22 mouse cellular contexts compared by ENCODE assay signal in genomic region chr5:146442767-146443166, GRCm38 (mm10). TPM values are rescaled to one million over a fixed set of nuclear protein-coding genes. Genes with fewer than 3 reads are reported as not detected.
A peak's percentile ranks its signal among the peaks of the same experiment; 100 is the strongest.
DNase-seq lines count a peak whose midpoint lies in the region; ATAC-seq lines count a peak whose summit lies in the region.
"Had no signal": no experiment of that assay in that cellular context is flagged by ENCODE, and none has a peak within 500 bp of the region (broad histone marks: within the 10 kb centered on the region; RNA-seq: fewer than 3 reads in every experiment).

No protein-coding gene starts in this region.

- no peaks in the 10 kb centered on the region; the same call in 1 of the 2 replicates for H3K36me3 ChIP-seq in liver, embryonic 11.5 days (ENCODE audit: control insufficient read depth, insufficient read depth, low read length)
- no peaks in the 10 kb centered on the region for H3K36me3 ChIP-seq in liver, embryonic 12.5 days
- H3K36me3 ChIP-seq in neural tube, embryonic 13.5 days, result peaks cover 34% of the 10 kb centered on the region
- H3K36me3 ChIP-seq in neural tube, embryonic 15.5 days, result peaks cover 33% of the 10 kb centered on the region
- H3K36me3 ChIP-seq: G1E; heart, embryonic 10.5 days had no signal

- no peak overlapping the region for H3K27ac ChIP-seq in liver, embryonic 11.5 days (ENCODE audit: low read depth, low read length)
- H3K27ac ChIP-seq in liver, embryonic 12.5 days, result no peak overlapping the region
- H3K27ac ChIP-seq in neural tube, embryonic 13.5 days (replicated peaks), result no peak overlapping the region
- H3K27ac ChIP-seq in neural tube, embryonic 15.5 days (replicated peaks), result no peak overlapping the region
- H3K27ac ChIP-seq: embryonic facial prominence, embryonic 10.5 days; forebrain, embryonic 13.5 days; heart, embryonic 10.5 days; hindbrain, embryonic 15.5 days had no signal

- H3K9ac ChIP-seq in liver, embryonic 11.5 days (ENCODE audit: low read depth, low read length), result no peak overlapping the region
- no peak overlapping the region for H3K9ac ChIP-seq in liver, embryonic 12.5 days
- no peak overlapping the region for H3K9ac ChIP-seq in neural tube, embryonic 13.5 days
- H3K9ac ChIP-seq in neural tube, embryonic 15.5 days (replicated peaks), result no peak overlapping the region
- H3K9ac ChIP-seq: forebrain, embryonic 13.5 days; forebrain, postnatal 0 days; hindbrain, embryonic 15.5 days had no signal

- no peak for DNase-seq in liver, embryonic 11.5 days (ENCODE audit: low spot score)
- peak; percentile 69 for DNase-seq in R1 (ENCODE audit: low read depth, low spot score)
- DNase-seq in lung, adult 18-20 months, result no peak
- DNase-seq: adrenal gland, postnatal 14 days; cerebellum, adult 11-12 months; cerebellum, adult 9-10 months; cerebellum, postnatal 25 days; forebrain, postnatal 0 days; gastrocnemius, postnatal 25 days; heart, adult 18-20 months had no signal

- H3K27me3 ChIP-seq in liver, embryonic 11.5 days (replicated peaks; ENCODE audit: control insufficient read depth, insufficient read depth, low read length), result no peaks in the 10 kb centered on the region
- no peaks in the 10 kb centered on the region for H3K27me3 ChIP-seq in liver, embryonic 12.5 days (replicated peaks)
- H3K27me3 ChIP-seq in neural tube, embryonic 13.5 days, result no peaks in the 10 kb centered on the region
- H3K27me3 ChIP-seq in neural tube, embryonic 15.5 days (replicated peaks), result no peaks in the 10 kb centered on the region
- H3K27me3 ChIP-seq: forebrain, embryonic 13.5 days; hindbrain, embryonic 15.5 days had no signal

- ATAC-seq in liver, embryonic 11.5 days (replicated peaks; ENCODE audit: low FRiP score), result 0 out of 2 replicates have a peak, but pooled peaks have one; percentile 37
- ATAC-seq in liver, embryonic 12.5 days, result no peak
- ATAC-seq in neural tube, embryonic 13.5 days (ENCODE audit: low read depth), result peak; percentile 40; the same call in 1 of the 2 replicates
- ATAC-seq in neural tube, embryonic 15.5 days (ENCODE audit: low FRiP score), result no peak
- ATAC-seq: activated CD4-positive, CD25-positive, alpha-beta regulatory T cell, adult 4 months; forebrain, embryonic 13.5 days; forebrain, postnatal 0 days had no signal

- no peaks in the 10 kb centered on the region for H3K4me1 ChIP-seq in liver, embryonic 11.5 days (replicated peaks; ENCODE audit: control insufficient read depth, insufficient read depth, low read length)
- no peaks in the 10 kb centered on the region for H3K4me1 ChIP-seq in liver, embryonic 12.5 days
- no peaks in the 10 kb centered on the region for H3K4me1 ChIP-seq in neural tube, embryonic 13.5 days (replicated peaks)
- H3K4me1 ChIP-seq in neural tube, embryonic 15.5 days, result no peaks in the 10 kb centered on the region
- H3K4me1 ChIP-seq: embryonic facial prominence, embryonic 10.5 days; forebrain, embryonic 13.5 days; heart, embryonic 10.5 days; hindbrain, embryonic 15.5 days had no signal

- no peak overlapping the region for H3K4me2 ChIP-seq in liver, embryonic 11.5 days
- no peak overlapping the region for H3K4me2 ChIP-seq in liver, embryonic 12.5 days
- no peak overlapping the region for H3K4me2 ChIP-seq in neural tube, embryonic 13.5 days
- H3K4me2 ChIP-seq in neural tube, embryonic 15.5 days, result no peak overlapping the region
- H3K4me2 ChIP-seq: forebrain, embryonic 13.5 days; hindbrain, embryonic 15.5 days had no signal

- H3K4me3 ChIP-seq in liver, embryonic 11.5 days (ENCODE audit: low read depth, low read length), result no peak overlapping the region
- H3K4me3 ChIP-seq in liver, embryonic 12.5 days, result no peak overlapping the region
- H3K4me3 ChIP-seq in neural tube, embryonic 13.5 days, result no peak overlapping the region
- no peak overlapping the region for H3K4me3 ChIP-seq in neural tube, embryonic 15.5 days (replicated peaks)
- H3K4me3 ChIP-seq: embryonic facial prominence, embryonic 10.5 days; forebrain, embryonic 13.5 days; heart, embryonic 10.5 days; hindbrain, embryonic 15.5 days had no signal

- WGBS in liver, embryonic 11.5 days, result 55% methylated on average over 2 of the region's 2 CpGs
- WGBS in liver, embryonic 12.5 days (ENCODE audit: insufficient replicate concordance), result 49% methylated on average over 2 of the region's 2 CpGs
- WGBS in neural tube, embryonic 13.5 days, result 84% methylated on average over 2 of the region's 2 CpGs
- WGBS in neural tube, embryonic 15.5 days, result 85% methylated on average over 2 of the region's 2 CpGs

- no peaks in the 10 kb centered on the region for H3K9me3 ChIP-seq in liver, embryonic 11.5 days (ENCODE audit: control insufficient read depth, low read length)
- 0 out of 2 replicates have a peak, but pooled peaks cover 17% of the 10 kb centered on the region for H3K9me3 ChIP-seq in liver, embryonic 12.5 days (replicated peaks)
- no peaks in the 10 kb centered on the region for H3K9me3 ChIP-seq in neural tube, embryonic 13.5 days
- H3K9me3 ChIP-seq in neural tube, embryonic 15.5 days (replicated peaks), result no peaks in the 10 kb centered on the region
- H3K9me3 ChIP-seq: forebrain, embryonic 13.5 days; heart, embryonic 10.5 days; hindbrain, embryonic 15.5 days had no signal

RNA-seq across cellular contexts. Expression of gene Gm6408, which starts 39.0 kb away (rescaled TPM):
- polyA plus RNA-seq in liver, embryonic 11.5 days (2014; fragmentation: Nextera tagmentation; extraction: Ambion mirVana), result not detected in 2 replicates
- not detected in 2 replicates for polyA plus RNA-seq in liver, embryonic 12.5 days (2016; fragmentation: Nextera tagmentation; extraction: Ambion mirVana)
- polyA plus RNA-seq in neural tube, embryonic 13.5 days (2015; fragmentation: Nextera tagmentation; extraction: Ambion mirVana), result not detected in 2 replicates
- polyA plus RNA-seq in neural tube, embryonic 15.5 days (2015; fragmentation: Nextera tagmentation; extraction: Ambion mirVana), result not detected in 2 replicates
- polyA plus RNA-seq: activated CD4-positive, CD25-positive, alpha-beta regulatory T cell, adult 4 months; embryonic facial prominence, embryonic 10.5 days; embryonic facial prominence, embryonic 14.5 days; forebrain, embryonic 13.5 days; forebrain, postnatal 0 days; G1E; heart, embryonic 10.5 days; heart, embryonic 14.5 days; hindbrain, embryonic 11.5 days had no signal

RNA-seq across cellular contexts. Expression of gene Gm6370, which starts 48.4 kb away (rescaled TPM):
- not detected in 2 replicates for polyA plus RNA-seq in liver, embryonic 11.5 days (2014; fragmentation: Nextera tagmentation; extraction: Ambion mirVana)
- not detected in 2 replicates for polyA plus RNA-seq in liver, embryonic 12.5 days (2016; fragmentation: Nextera tagmentation; extraction: Ambion mirVana)
- polyA plus RNA-seq in neural tube, embryonic 13.5 days (2015; fragmentation: Nextera tagmentation; extraction: Ambion mirVana), result not detected in 2 replicates
- polyA plus RNA-seq in neural tube, embryonic 15.5 days (2015; fragmentation: Nextera tagmentation; extraction: Ambion mirVana), result not detected in 2 replicates
- polyA plus RNA-seq: activated CD4-positive, CD25-positive, alpha-beta regulatory T cell, adult 4 months; embryonic facial prominence, embryonic 10.5 days; embryonic facial prominence, embryonic 14.5 days; forebrain, embryonic 13.5 days; forebrain, postnatal 0 days; G1E; heart, embryonic 10.5 days; heart, embryonic 14.5 days; hindbrain, embryonic 11.5 days; hindbrain, embryonic 15.5 days had no signal

RNA-seq across cellular contexts. Expression of gene Wasf3, which starts 58.0 kb away (rescaled TPM):
- 0.18 and 0.40 TPM in 2 replicates for polyA plus RNA-seq in liver, embryonic 11.5 days (2014; fragmentation: Nextera tagmentation; extraction: Ambion mirVana)
- polyA plus RNA-seq in liver, embryonic 12.5 days (2016; fragmentation: Nextera tagmentation; extraction: Ambion mirVana), result 0.13 and 0.19 TPM in 2 replicates
- polyA plus RNA-seq in neural tube, embryonic 13.5 days (2015; fragmentation: Nextera tagmentation; extraction: Ambion mirVana), result 14.4 and 14.8 TPM in 2 replicates
- 19.4 and 22.2 TPM in 2 replicates for polyA plus RNA-seq in neural tube, embryonic 15.5 days (2015; fragmentation: Nextera tagmentation; extraction: Ambion mirVana)
- polyA plus RNA-seq: activated CD4-positive, CD25-positive, alpha-beta regulatory T cell, adult 4 months; G1E had no signal

RNA-seq across cellular contexts. Expression of gene 4930449I24Rik, which starts 59.4 kb away (rescaled TPM):
- not detected in 2 replicates for polyA plus RNA-seq in liver, embryonic 11.5 days (2014; fragmentation: Nextera tagmentation; extraction: Ambion mirVana)
- polyA plus RNA-seq in liver, embryonic 12.5 days (2016; fragmentation: Nextera tagmentation; extraction: Ambion mirVana), result not detected in 2 replicates
- polyA plus RNA-seq in neural tube, embryonic 13.5 days (2015; fragmentation: Nextera tagmentation; extraction: Ambion mirVana), result not detected in 2 replicates
- polyA plus RNA-seq in neural tube, embryonic 15.5 days (2015; fragmentation: Nextera tagmentation; extraction: Ambion mirVana), result not detected in 2 replicates
- polyA plus RNA-seq: activated CD4-positive, CD25-positive, alpha-beta regulatory T cell, adult 4 months; embryonic facial prominence, embryonic 10.5 days; embryonic facial prominence, embryonic 14.5 days; forebrain, embryonic 13.5 days; forebrain, postnatal 0 days; G1E; heart, embryonic 10.5 days; heart, embryonic 14.5 days; hindbrain, embryonic 11.5 days; hindbrain, embryonic 15.5 days had no signal

Comparison
In these comparisons a context has a peak if more than half of its experiments do, and no peak if none do; other contexts are left out.
1. ATAC-seq: peak in liver, embryonic 11.5 days (single experiment) and neural tube, embryonic 13.5 days (single experiment); none in liver, embryonic 12.5 days (single experiment) and neural tube, embryonic 15.5 days (single experiment).
2. RNA of gene Wasf3, which starts 58.0 kb away (polyA plus RNA-seq): 19.4 to 22.2 TPM in neural tube, embryonic 15.5 days and 14.4 to 14.8 TPM in neural tube, embryonic 13.5 days; 0.18 to 0.40 TPM in liver, embryonic 11.5 days and 0.13 to 0.19 TPM in liver, embryonic 12.5 days; every median in the first group is over 10 times any median in the second.